Mouse (Mus musculus): ENCODE measurements around the gene Psmb9.
"Not testable (repeated sequence)": the region's sequence is repeated elsewhere in the genome, so short reads cannot be mapped to it uniquely, and the experiment has no call there.

Psmb9 gene

GRCm38 (mm10) chr17:34187261-34187916 is at the start of gene Psmb9, which contains the start of gene Tap1:
Gene Psmb9 (minus strand): TSS chr17:34187764.
Gene Tap1 (plus strand): TSS chr17:34187553.
- peak; percentile 88 to 90 for DNase-seq

DNA sequence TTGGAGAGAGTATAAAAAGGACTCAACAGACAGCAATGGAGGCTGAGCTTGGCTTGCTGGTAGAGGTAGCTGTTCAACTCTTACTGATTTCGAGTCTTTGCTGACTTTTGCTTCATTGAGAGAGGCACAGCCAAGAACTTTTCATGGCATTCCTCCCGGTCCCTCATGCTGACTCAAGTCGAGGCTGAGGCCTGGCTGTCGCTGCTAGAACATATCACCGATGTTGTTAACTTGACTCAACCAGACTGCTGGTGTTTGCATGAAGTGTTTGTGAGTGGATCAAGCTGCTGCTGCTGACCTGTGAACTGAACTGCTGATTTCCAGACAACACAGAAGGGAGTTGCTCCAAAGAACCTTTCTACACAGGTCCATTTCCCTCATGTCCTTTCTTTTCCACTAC is 49.1 kb upstream of the Psmb9 start:
- DNase-seq, result no peak

- peak; percentile 58 to 59 for DNase-seq
These were observed 47.4 kb upstream of the Psmb9 start for GRCm38 (mm10) chr17:34234926-34235325.

DNA sequence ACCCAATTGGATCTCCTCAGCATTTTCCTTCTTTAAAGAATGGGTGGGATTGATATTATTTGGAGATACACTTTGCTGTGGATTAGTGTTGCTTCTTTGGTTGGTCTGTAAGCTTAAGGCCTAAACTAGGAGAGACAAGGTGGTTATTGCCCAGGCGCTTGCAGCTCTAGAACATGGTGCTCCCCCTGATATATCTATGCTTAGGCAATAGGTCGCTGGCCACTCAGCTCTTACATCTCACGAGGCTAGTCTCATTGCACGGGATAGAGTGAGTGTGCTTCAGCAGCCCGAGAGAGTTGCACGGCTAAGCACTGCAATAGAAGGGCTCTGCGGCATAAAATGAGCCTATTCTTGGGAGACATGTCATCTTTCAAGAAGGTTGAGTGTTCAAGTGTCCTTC is 44.5 kb upstream of the Psmb9 start:
- DNase-seq, result not testable (repeated sequence)

DNA sequence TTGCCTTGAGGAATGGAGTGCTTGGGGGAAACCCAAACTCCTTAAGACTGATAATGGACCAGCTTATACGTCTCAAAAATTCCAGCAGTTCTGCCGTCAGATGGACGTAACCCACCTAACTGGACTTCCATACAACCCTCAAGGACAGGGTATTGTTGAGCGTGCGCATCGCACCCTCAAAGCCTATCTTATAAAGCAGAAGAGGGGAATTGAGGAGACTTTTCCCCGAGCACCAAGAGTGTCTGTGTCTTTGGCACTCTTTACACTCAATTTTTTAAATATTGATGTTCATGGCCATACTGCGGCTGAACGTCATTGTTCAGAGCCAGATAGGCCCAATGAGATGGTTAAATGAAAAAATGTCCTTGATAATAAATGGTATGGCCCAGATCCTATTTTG is 43.4 kb upstream of the Psmb9 start:
- DNase-seq, result not testable (repeated sequence)

- DNase-seq, result not testable (repeated sequence)
These were observed 38.3 kb upstream of the Psmb9 start for GRCm38 (mm10) chr17:34225911-34226310.

DNA sequence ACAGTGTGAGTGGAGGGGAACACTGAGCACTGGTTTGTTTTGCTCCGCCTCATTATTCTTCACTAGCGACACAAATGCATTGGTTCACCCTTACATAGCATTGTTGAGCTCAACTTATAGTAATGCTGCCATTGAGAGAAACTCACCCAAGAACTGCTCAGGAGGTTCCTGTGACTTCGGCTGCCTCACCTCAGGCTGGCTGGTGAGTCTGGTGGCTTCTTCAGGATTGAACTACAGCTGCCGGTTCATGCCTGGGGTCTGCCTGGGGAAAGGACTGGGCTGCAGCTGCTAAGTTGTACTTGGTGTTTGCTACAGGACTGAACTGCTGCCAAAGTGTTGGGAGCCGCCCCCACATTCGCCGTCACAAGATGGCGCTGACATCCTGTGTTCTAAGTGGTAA is 37.9 kb upstream of the Psmb9 start:
- DNase-seq, result no peak

- DNase-seq, result no peak
These were observed 37.3 kb upstream of the Psmb9 start for GRCm38 (mm10) chr17:34224816-34225215.

DNA sequence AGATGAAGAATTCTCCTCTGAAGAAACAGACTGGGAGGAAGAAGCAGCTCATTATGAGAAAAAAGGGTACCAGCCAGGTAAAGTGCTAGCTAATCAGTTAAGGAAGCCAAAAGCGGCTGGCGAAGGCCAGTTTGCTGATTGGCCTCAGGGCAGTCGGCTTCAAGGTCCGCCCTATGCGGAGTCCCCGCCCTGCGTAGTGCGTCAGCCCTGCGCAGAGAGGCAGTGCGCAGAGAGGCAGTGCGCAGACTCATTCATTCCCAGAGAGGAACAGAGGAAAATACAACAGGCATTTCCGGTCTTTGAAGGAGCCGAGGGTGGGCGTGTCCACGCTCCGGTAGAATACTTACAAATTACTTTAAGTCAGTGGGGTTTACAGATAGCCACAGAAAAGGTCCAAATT is 32.8 kb upstream of the Psmb9 start:
- not testable (repeated sequence) for DNase-seq

DNA sequence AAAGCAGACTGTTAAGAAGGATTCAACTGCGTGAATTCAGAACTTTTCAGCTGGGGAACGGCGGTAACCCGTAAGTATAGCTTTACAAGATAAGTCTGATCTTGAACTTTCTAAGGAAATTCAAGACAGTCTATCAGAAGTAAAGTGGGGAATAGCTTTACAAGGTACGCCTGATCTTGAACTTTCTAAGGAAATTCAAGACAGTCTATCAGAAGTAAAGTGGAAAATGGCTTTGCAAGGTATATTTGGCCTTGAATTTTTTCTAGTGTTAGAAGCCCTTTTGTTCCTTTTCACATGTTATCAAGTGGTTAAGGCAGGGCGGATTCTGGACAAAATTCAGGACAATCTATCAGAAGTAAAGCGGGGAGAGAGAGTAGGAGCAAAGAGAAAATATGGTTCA is 32.2 kb upstream of the Psmb9 start:
- not testable (repeated sequence) for DNase-seq

DNA sequence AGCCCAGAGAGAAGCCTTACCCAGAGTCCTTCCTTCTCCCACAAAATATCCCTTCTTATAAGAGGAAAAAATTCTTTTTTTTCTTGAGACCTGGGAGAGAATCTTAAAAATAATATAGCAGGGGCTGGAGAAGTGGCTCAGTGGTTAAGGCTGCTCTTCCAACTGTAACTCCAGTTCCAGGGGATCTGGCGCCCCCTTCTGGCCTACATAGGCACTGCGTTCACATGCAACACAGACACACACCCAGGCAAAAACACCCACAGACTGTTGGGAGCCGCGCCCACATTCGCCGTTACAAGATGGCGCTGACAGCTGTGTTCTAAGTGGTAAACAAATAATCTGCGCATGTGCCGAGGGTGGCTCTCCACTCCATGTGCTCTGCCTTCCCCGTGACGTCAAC is 31.5 kb upstream of the Psmb9 start:
- not testable (repeated sequence) for DNase-seq

- DNase-seq, result no peak
These were observed 31.1 kb upstream of the Psmb9 start for GRCm38 (mm10) chr17:34218675-34219074.

DNA sequence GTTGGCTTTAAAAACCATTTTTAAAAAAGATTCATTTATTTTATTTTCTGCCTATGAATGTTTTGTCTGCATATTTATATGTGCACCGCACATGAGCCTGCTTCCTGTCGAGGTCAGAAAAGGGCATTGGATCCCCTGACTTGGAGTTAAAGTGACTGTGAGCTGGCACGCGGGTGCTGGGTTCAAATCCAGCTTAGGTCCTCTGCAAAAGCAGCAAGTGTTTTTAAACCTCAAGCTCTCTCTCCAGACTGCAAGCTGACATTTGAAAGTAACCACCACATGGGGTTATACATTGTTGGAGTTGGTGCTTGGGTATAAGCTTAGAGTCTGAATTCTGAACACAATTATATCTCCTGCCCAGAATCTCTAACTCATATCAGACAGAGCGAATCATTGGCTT is 30.4 kb upstream of the Psmb9 start:
- DNase-seq, result no peak

DNA sequence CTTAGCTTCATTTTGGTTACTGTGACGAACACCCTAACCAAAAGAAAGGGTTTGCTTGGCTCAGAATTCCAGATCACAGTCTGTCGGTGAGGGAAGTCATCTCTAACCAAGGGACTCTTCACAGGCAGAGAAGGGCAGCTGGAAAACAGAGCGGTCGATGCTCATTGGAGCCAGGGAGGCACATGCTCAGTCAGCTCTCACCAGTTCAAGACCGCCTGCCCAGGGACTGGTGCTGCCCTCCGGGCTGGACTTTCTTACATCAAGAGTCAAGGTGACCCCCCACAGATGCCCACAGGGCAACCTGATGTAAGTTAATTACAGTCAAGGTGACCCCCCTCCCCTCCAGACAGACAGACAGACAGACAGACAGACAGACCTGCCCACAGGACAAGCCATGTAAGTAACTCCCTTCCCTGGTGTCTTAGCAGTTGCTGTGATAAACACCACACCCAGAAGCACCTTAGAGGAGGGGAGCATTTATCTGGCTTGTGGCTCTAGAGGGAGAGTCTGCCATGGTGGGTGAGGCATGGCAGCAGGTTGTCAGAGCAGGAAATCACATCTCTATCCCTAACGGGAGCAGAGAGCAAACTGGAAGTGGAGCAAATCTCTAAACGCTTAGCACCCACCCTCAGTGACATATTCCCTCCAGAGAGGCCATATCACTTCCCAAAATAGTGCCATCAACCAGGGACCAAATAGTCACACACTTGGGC is 29.8 kb upstream of the Psmb9 start:
- DNase-seq, result no peak

- DNase-seq, result no peak
These were observed 27.6 kb upstream of the Psmb9 start for GRCm38 (mm10) chr17:34215176-34215575.

GRCm38 (mm10) chr17:34213936-34214335 is 26.4 kb upstream of the Psmb9 start:
- DNase-seq, result no peak

DNA sequence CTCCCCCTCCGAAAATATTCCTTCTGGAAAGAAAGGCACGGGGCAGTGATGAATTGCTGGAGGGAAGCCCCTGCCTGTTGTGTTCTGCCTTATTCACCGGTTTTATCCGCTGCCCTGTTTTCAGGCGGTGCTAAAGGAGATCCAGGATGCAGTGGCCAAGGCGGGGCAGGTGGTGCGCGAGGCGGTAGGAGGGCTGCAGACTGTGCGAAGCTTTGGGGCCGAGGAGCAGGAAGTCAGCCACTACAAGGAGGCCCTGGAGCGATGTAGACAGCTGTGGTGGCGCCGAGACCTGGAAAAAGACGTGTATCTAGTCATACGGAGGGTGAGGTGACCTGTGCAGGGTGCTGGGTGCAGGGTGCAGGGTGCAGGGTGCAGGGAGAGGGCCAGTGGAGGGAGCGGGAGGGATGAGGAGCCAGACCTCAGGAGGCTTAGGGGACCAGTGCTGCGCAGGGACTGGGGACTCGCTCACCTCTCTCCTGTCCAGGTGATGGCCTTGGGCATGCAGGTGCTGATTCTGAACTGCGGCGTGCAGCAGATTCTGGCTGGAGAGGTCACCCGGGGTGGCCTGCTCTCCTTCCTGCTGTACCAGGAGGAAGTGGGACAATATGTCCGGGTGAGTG is 24.3 kb upstream of the Psmb9 start:
- no peak for DNase-seq

DNA sequence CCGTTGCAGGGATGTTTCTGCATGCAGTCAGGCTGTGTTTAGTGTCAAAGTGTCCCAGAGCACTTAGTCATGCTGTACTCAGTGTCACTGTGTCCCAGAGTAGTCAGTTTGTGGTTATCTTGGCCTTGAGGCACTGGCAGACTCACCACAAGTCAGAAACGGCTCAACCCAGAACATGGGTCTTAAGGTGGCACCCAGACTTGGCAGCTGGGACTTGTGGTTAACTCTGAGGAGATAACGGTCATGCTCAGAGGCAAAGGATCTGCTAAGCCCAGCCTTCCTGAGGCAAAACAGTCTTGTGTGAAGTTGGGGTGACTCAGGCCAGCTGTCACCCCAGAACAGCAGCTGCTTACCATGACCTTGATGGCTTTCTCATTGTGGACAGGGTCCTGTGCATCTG is 23.0 kb upstream of the Psmb9 start:
- no peak for DNase-seq

DNA sequence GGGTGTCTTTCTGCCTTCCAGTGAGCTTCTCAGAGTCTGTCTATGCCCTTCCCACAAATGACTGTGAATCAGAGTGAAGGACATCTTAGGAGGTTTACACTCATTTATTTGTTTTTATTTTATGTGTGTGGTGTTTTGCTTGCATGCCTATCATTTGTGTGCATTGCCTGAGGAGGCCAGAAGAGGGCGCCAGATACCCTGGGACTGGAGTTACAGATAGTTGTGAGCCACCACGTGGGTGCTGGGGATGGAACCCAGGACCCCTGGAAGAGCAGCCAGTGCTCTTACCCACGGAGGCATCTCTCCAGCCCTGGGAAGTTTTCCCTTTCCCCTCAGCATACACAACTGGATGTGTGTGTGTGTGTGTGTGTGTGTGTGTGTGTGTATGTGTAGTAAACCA is 22.1 kb upstream of the Psmb9 start:
- no peak for DNase-seq

- no peak for DNase-seq
These were observed 20.9 kb upstream of the Psmb9 start for GRCm38 (mm10) chr17:34208421-34208820.

DNA sequence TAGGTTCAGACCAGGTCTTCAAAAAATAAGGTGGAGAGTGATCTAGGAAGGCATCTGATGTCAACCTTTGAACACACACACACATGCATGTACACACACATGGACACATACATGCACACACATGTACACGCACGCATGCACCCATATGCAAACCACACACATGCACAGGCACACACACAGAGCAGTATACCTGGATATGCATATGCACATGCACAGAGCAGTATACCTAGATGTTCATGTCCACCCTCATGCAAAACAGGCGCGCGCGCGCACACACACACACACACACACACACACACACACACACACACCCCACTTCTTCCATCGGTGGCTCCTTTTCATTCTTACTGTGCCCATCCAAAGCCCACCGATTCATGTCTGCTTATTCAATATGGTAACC is 20.3 kb upstream of the Psmb9 start:
- no peak for DNase-seq

DNA sequence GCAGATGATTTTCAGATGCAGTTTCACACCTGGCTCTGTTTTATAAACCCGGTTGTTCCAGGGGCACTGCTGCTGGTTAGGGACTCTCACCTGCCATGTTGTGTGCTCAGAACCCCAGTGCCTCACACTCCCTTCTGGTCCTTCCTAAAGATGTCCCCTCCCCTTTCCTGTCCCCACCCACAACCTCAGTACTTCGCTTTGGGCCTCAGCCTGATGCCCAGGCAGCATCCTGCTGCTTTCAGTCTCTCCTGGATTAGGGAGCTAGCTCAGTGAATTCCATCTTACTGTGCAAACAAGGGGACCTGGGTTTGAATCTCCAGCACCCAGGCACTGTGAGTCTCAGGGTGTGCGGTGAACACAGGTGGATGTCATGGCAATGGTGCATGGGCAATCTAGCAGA is 19.9 kb upstream of the Psmb9 start:
- no peak for DNase-seq

- DNase-seq, result no peak
These were observed 19.2 kb upstream of the Psmb9 start for GRCm38 (mm10) chr17:34206731-34207130.

- no peak for DNase-seq
These were observed 18.2 kb upstream of the Psmb9 start for GRCm38 (mm10) chr17:34205746-34206176.
